Mouse (Mus musculus) megakaryocyte, embryonic 14.5 days (primary cell): Measurements from ENCODE around the gene B3galt5. TPM values are rescaled to one million over a fixed set of nuclear protein-coding genes. Genes with fewer than 3 reads are reported as not detected.

Experiments used
- H3K27me3 ChIP-seq: replicated peaks from 2 replicates; pipeline ENCODE3; 2012; ENCODE audit warnings: inconsistent platforms
- H3K36me3 ChIP-seq: replicated peaks from 2 replicates; pipeline ENCODE3; 2012; ENCODE audit warnings: low read length, inconsistent platforms, mixed read lengths
- H3K4me1 ChIP-seq: 2 replicates; pipeline ENCODE4 v1.6.1; 2012; ENCODE audit warnings: inconsistent platforms
- H3K4me3 ChIP-seq: replicated peaks from 2 replicates; pipeline ENCODE3; 2012; ENCODE audit warnings: moderate library complexity, mild to moderate bottlenecking, inconsistent platforms
- H3K9me3 ChIP-seq: 2 replicates; pipeline ENCODE4 v1.6.1; 2012; ENCODE audit warnings: inconsistent platforms
- FLI1 ChIP-seq: IDR thresholded peaks from 2 replicates; pipeline ENCODE4 v1.6.1; 2012; ENCODE audit warnings: low read length, inconsistent platforms, mixed read lengths
- GATA1 ChIP-seq: IDR thresholded peaks from 3 replicates; pipeline ENCODE4 v1.6.1; 2012; ENCODE audit warnings: mixed read lengths, low read length, inconsistent platforms, borderline replicate concordance
- polyA plus RNA-seq: library from polyadenylated mRNA; stranded (reverse); fragments of >175 nt; gene quantifications from 2 replicates; pipeline ENCODE4 v1.2.3, GENCODE M21; 2012; ENCODE audit warnings: low replicate concordance; ENCODE audit not compliant: insufficient read depth

B3galt5 gene
- polyA plus RNA-seq, 1 experiment, result not detected

DNA sequence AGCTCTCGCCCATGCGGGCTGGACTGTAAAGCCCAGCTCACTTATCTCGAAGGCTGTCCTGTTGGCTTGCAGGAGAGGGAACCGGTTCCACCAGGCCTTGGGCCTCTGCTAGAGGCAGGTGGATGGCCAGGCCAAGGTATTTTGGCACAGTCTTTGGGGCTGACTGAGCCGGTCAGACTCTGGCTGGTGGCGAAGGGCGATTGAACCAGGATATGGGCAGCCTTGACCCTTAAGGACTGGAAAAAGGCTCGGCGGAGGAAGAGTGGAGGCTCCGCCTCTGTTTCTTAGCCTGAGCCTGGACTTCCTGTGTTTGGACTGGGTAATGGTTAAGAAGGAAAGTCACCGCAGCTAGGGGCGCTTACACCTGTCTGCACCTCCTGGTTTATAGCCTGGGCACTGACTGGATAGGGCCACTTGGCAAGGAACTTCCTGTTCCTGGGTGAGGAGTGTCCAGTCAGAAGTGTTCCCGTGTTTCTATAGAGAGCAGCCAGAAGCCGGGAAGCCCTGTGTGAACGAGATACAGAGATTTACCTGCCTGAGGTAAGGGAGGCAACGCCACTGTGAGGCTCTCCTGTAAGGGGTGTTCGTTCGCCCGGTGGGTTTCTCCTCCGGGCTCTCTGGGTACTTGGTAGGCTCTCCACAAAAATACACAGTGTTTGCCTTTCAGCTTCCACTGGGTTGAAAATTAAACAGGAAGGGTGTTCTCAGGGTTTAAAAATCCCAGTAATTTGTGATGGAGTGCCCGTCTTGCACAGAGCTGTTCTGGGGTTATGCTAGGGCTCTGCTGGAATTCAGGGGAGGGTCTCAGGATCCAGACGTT, 125.9 kb downstream of the B3galt5 start:
- Histone ChIP-seq H3K9me3 (no peaks in the 10 kb centered on the region), H3K4me3 (no peak overlapping the region), H3K4me1 (peaks cover 4% of the 10 kb centered on the region; the same call in 1 of the 2 replicates), H3K36me3 (no peaks in the 10 kb centered on the region), H3K27me3 (peaks cover 26% of the 10 kb centered on the region)
- TF ChIP-seq GATA1, result no peak
- no peak for TF ChIP-seq FLI1

GRCm38 (mm10) chr16:96362873-96363272, 127.3 kb downstream of the B3galt5 start:
- no peaks in the 10 kb centered on the region for H3K9me3 ChIP-seq
- H3K36me3 ChIP-seq, result no peaks in the 10 kb centered on the region
- H3K27me3 ChIP-seq, result peaks cover 28% of the 10 kb centered on the region
- TF ChIP-seq GATA1, result no peak
- TF ChIP-seq FLI1, result no peak
- H3K4me3 ChIP-seq, result no peak overlapping the region
- H3K4me1 ChIP-seq, result peaks cover 2% of the 10 kb centered on the region; the same call in 1 of the 2 replicates

- no peaks in the 10 kb centered on the region for H3K4me1 ChIP-seq
- no peak overlapping the region for H3K4me3 ChIP-seq
- no peak for TF ChIP-seq GATA1
- no peak for TF ChIP-seq FLI1
- H3K9me3 ChIP-seq, result no peaks in the 10 kb centered on the region
- H3K36me3 ChIP-seq, result no peaks in the 10 kb centered on the region
- H3K27me3 ChIP-seq, result peaks cover 28% of the 10 kb centered on the region
Observed at GRCm38 (mm10) chr16:96363277-96363676, 127.7 kb downstream of the B3galt5 start.

GRCm38 (mm10) chr16:96364870-96365269, 129.3 kb downstream of the B3galt5 start:
- Histone ChIP-seq H3K9me3 (no peaks in the 10 kb centered on the region), H3K27me3 (peaks cover 28% of the 10 kb centered on the region), H3K36me3 (no peaks in the 10 kb centered on the region), H3K4me3 (no peak overlapping the region), H3K4me1 (peaks cover 3% of the 10 kb centered on the region)
- TF ChIP-seq FLI1, result no peak
- TF ChIP-seq GATA1, result no peak

Other genes with a start within 250 kb of the B3galt5 start
- 4.7 and 55.1 TPM in 2 replicates for gene Psmg1, start 244.8 kb upstream of the B3galt5 start, polyA plus RNA-seq
- gene Brwd1, start 153.3 kb upstream of the B3galt5 start, polyA plus RNA-seq, result 1.5 and 3.6 TPM in 2 replicates
- 9.3 and 59.4 TPM in 2 replicates for gene Hmgn1, start 108.1 kb upstream of the B3galt5 start, polyA plus RNA-seq
- 4.1 TPM in 1 of 2 replicates, not detected in the other for gene Wrb, start 90.4 kb upstream of the B3galt5 start, polyA plus RNA-seq
- gene Lca5l, start 43.5 kb upstream of the B3galt5 start, polyA plus RNA-seq, result 1.0 TPM in 1 of 2 replicates, not detected in the other
- gene Sh3bgr, start 35.4 kb upstream of the B3galt5 start, polyA plus RNA-seq, result 2.8 TPM in 1 of 2 replicates, not detected in the other
- 0.50 TPM in 1 of 2 replicates, not detected in the other for gene Itgb2l, start 207.8 kb downstream of the B3galt5 start, polyA plus RNA-seq
- gene Pcp4, start 231.8 kb downstream of the B3galt5 start, polyA plus RNA-seq, result not detected in 2 replicates